Mouse (Mus musculus): ENCODE data around the gene Rptor. TPM values are rescaled to one million over a fixed set of nuclear protein-coding genes. Genes with fewer than 3 reads are reported as not detected.

The Rptor gene
- polyA plus RNA-seq, 2 experiments, result 3.7 to 5.8 TPM

DNA sequence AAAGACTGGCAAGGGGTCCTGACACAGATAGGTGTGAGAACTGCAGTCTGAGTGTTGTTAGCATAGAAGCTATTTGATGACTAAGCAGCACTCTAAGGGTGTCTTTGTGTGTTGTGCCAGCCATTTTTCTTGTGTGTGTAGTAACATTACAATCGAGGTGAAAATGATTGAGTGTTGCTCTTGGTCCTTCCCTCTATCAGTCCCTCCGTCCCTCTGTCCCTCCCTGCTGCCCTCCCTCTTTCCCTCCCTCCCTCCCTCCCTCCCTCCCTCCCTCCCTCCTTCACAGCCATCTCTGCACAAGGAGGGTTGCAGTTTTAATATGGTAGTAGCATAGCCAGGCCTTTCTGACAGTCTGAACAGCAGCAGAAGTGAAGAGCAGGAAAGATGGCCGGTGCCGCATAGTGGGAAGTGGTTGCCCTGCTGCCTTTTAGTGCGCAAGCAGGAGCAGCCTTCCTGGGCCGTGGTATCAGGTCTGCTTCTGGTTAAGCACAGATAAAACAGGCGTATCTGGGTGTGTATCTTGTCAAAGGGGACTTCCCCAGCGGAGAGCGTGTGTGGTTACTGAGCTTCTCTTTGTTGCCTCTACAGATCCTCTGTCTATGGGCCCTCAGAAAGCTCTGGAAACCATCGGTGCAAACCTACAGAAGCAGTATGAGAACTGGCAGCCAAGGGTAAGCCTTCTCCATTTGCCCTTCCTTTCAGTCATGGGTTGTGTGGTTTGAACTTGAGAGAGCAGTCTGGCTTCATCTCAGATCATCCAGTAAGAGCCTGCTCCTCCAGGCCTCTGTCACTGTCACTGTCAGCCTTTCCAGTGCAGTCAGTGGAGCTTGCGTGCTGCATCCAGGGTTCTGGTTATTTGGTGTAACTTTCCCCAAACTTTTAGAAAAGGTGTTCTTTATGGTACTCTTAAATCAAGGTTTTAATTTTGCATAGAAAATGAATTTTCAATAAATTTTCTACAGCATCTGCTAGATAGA is 68.3 kb downstream of the Rptor start:
- WGBS (ENCODE audit: insufficient replicate concordance), result 10% methylated on average over 11 of the region's 11 CpGs
- peak overlapping the region; percentile 78 for H3K27ac ChIP-seq

DNA sequence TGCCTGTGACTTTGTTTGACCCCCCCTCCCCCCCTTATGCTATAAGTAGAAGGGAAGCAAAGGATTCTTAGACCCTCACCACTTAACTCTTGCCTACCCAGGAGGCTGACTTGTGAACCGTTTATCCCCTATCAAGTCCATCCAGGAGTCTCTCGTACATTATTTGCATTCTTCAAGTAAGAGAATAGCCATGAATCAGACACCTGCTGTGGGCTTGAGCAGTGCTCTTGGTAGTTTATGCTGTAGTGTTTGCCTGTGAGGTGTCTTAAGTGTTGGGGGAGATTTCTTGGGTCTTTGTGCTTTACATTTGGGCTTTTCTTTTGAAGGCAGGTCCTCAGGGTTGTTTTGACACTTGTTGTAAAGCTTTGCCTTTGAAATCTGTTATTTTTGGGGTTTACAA is 69.3 kb downstream of the Rptor start:
- WGBS (ENCODE audit: insufficient replicate concordance), result 48% methylated on average over 2 of the region's 2 CpGs
- TF ChIP-seq EP300 (IDR thresholded peaks at IDR 0.05; ENCODE audit: low read depth), result no peak
- TF ChIP-seq CTCF (IDR thresholded peaks at IDR 0.05; ENCODE audit: low read depth), result no peak
- no peak for ATAC-seq (ENCODE audit: insufficient read depth)
- peaks cover 22 to 53% of the 10 kb centered on the region in 2 experiments for H3K4me1 ChIP-seq (replicated peaks; ENCODE audit: control insufficient read depth in 2 of 2, insufficient read depth in 2 of 2, low read length in 1 of 2)
- peak overlapping the region; percentile 59 for H3K4me2 ChIP-seq (ENCODE audit: low read depth)
- H3K9ac ChIP-seq (replicated peaks), result peak overlapping the region; percentile 44
- no peaks in the 10 kb centered on the region for H3K36me3 ChIP-seq (replicated peaks; ENCODE audit: control insufficient read depth, insufficient read depth, low read depth)
- H3K27ac ChIP-seq, result peak overlapping the region; percentile 78; the same call in 1 of the 2 replicates
- no peak for DNase-seq (ENCODE audit: low read depth in 3 of 3, low spot score in 3 of 3)
- H3K27me3 ChIP-seq (ENCODE audit: control insufficient read depth, insufficient read depth, low read length), result no peaks in the 10 kb centered on the region
- H3K9me3 ChIP-seq (ENCODE audit: control insufficient read depth, low read length), result no peaks in the 10 kb centered on the region; the same call in 1 of the 2 replicates
- peak overlapping the region; percentile 50 to 78 for H3K4me3 ChIP-seq (ENCODE audit: insufficient read depth in 1 of 2, low read depth in 2 of 2, low read length in 2 of 2)

More for the DNA sequence above, 68.3 kb downstream of the Rptor start:
- peak; percentile 62 to 78 (median 70) for DNase-seq (ENCODE audit: low read depth in 3 of 3, low spot score in 3 of 3)
- Histone ChIP-seq H3K9ac (replicated peaks) (peak overlapping the region; percentile 51), H3K4me1 (replicated peaks; ENCODE audit: control insufficient read depth in 2 of 2, insufficient read depth in 2 of 2, low read length in 1 of 2) (peaks cover 22 to 48% of the 10 kb centered on the region in 2 experiments), H3K36me3 (replicated peaks; ENCODE audit: control insufficient read depth, insufficient read depth, low read depth) (no peaks in the 10 kb centered on the region), H3K4me2 (ENCODE audit: low read depth) (peak overlapping the region; percentile 59), H3K9me3 (ENCODE audit: control insufficient read depth, low read length) (no peaks in the 10 kb centered on the region; the same call in 1 of the 2 replicates), H3K4me3 (ENCODE audit: insufficient read depth in 1 of 2, low read depth in 2 of 2, low read length in 2 of 2) (peak overlapping the region; percentile 50 to 78), H3K27me3 (ENCODE audit: control insufficient read depth, insufficient read depth, low read length) (no peaks in the 10 kb centered on the region)
- TF ChIP-seq EP300 (IDR thresholded peaks at IDR 0.05; ENCODE audit: low read depth) (peak; percentile 57), CTCF (IDR thresholded peaks at IDR 0.05; ENCODE audit: low read depth) (no peak)
- ATAC-seq (ENCODE audit: insufficient read depth), result peak; percentile 94

DNA sequence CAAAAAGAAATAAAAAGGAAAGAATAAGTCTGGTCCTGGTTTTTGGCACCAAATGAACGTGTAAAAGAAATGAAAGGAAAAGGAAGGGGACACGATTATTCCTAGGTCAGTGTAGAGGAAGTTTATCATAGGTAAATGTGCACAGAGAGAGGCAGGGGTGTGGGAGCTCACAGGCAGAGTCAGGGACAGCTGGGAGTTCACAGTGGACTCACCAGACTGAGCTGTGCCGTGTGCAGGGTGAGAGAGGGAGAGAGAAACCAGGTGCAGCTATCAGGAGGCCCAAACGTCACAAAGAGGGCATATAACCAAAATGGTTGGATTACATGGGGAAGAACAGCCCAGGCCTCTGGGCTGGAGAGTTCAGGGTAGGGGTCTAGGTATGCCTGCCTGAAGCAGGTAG is 70.1 kb downstream of the Rptor start:
- no peaks in the 10 kb centered on the region for H3K27me3 ChIP-seq (ENCODE audit: control insufficient read depth, insufficient read depth, low read length)
- DNase-seq (ENCODE audit: low read depth in 3 of 3, low spot score in 3 of 3) (no peak), ATAC-seq (ENCODE audit: insufficient read depth) (no peak)
- H3K27ac ChIP-seq, result no peak overlapping the region
- no peaks in the 10 kb centered on the region for H3K36me3 ChIP-seq (replicated peaks; ENCODE audit: control insufficient read depth, insufficient read depth, low read depth)
- H3K4me2 ChIP-seq (ENCODE audit: low read depth), result peak overlapping the region; percentile 59
- 46% methylated on average over 4 of the region's 4 CpGs for WGBS (ENCODE audit: insufficient replicate concordance)
- no peak for TF ChIP-seq EP300 (IDR thresholded peaks at IDR 0.05; ENCODE audit: low read depth)
- no peak for TF ChIP-seq CTCF (IDR thresholded peaks at IDR 0.05; ENCODE audit: low read depth)
- H3K9ac ChIP-seq (replicated peaks), result no peak overlapping the region
- H3K4me3 ChIP-seq (ENCODE audit: insufficient read depth in 1 of 2, low read depth in 2 of 2, low read length in 2 of 2), result peak overlapping the region in 1 of 2 experiments; percentile 50; a peak in 2 of 4 replicates
- H3K9me3 ChIP-seq (ENCODE audit: control insufficient read depth, low read length), result no peaks in the 10 kb centered on the region; the same call in 1 of the 2 replicates
- peaks cover 22 to 59% of the 10 kb centered on the region in 2 experiments for H3K4me1 ChIP-seq (replicated peaks; ENCODE audit: control insufficient read depth in 2 of 2, insufficient read depth in 2 of 2, low read length in 1 of 2)

DNA sequence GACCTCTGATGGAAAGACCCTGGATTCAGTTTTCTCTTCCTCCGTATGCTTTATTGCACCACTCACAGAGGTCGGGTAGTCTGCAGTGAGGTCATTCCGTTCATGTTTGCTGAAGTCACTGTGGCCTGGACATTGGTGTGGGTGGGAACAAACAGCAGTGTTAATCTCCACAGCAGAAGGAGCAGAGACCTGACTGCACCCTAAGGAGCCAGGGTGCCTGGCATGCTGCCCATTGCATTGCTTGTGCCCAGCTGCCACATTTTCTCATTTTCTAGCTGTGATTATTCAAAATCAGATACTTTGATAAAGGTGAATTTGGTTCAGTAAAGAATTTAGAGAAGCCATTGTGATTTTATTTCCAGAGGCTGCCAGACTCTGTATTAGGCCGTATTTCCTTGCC is 72.1 kb downstream of the Rptor start:
- TF ChIP-seq CTCF (IDR thresholded peaks at IDR 0.05; ENCODE audit: low read depth) (no peak), EP300 (IDR thresholded peaks at IDR 0.05; ENCODE audit: low read depth) (no peak)
- DNase-seq (ENCODE audit: low read depth in 3 of 3, low spot score in 3 of 3) (no peak), ATAC-seq (ENCODE audit: insufficient read depth) (no peak)
- peaks cover 22 to 54% of the 10 kb centered on the region in 2 experiments for H3K4me1 ChIP-seq (replicated peaks; ENCODE audit: control insufficient read depth in 2 of 2, insufficient read depth in 2 of 2, low read length in 1 of 2)
- H3K27me3 ChIP-seq (ENCODE audit: control insufficient read depth, insufficient read depth, low read length), result no peaks in the 10 kb centered on the region
- no peak overlapping the region for H3K4me3 ChIP-seq (ENCODE audit: insufficient read depth in 1 of 2, low read depth in 2 of 2, low read length in 2 of 2)
- H3K36me3 ChIP-seq (replicated peaks; ENCODE audit: control insufficient read depth, insufficient read depth, low read depth), result no peaks in the 10 kb centered on the region
- H3K9ac ChIP-seq (replicated peaks), result no peak overlapping the region
- WGBS (ENCODE audit: insufficient replicate concordance), result 67% methylated on average over 4 of the region's 4 CpGs
- H3K9me3 ChIP-seq (ENCODE audit: control insufficient read depth, low read length), result no peaks in the 10 kb centered on the region; the same call in 1 of the 2 replicates
- no peak overlapping the region for H3K27ac ChIP-seq
- H3K4me2 ChIP-seq (ENCODE audit: low read depth), result no peak overlapping the region

DNA sequence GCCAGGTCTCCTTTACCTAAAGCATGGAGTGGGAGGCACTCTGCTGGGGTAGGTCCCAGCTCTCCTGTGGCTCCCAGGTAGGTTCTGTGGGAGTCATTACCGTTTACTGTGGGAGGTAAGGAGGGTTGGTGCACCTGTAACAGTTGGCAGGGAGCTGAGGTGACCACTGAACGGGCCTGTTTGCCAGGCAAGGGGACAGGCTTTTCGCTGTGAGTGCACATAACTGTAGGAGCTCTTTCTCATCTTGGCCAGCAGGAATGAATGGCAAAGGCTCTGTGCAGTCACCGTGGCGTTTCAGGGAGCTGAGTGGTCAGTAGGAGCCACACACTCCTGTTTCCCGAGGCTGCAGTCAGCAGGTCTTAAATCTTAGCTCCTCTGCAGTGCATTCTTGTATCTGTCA is 72.8 kb downstream of the Rptor start:
- Histone ChIP-seq H3K27ac (no peak overlapping the region), H3K9me3 (ENCODE audit: control insufficient read depth, low read length) (no peaks in the 10 kb centered on the region; the same call in 1 of the 2 replicates), H3K36me3 (replicated peaks; ENCODE audit: control insufficient read depth, insufficient read depth, low read depth) (no peaks in the 10 kb centered on the region), H3K4me1 (replicated peaks; ENCODE audit: control insufficient read depth in 2 of 2, insufficient read depth in 2 of 2, low read length in 1 of 2) (peaks cover 15 to 47% of the 10 kb centered on the region in 2 experiments), H3K27me3 (ENCODE audit: control insufficient read depth, insufficient read depth, low read length) (no peaks in the 10 kb centered on the region), H3K9ac (replicated peaks) (no peak overlapping the region), H3K4me2 (ENCODE audit: low read depth) (no peak overlapping the region), H3K4me3 (ENCODE audit: insufficient read depth in 1 of 2, low read depth in 2 of 2, low read length in 2 of 2) (no peak overlapping the region)
- TF ChIP-seq CTCF (IDR thresholded peaks at IDR 0.05; ENCODE audit: low read depth) (no peak), EP300 (IDR thresholded peaks at IDR 0.05; ENCODE audit: low read depth) (no peak)
- DNase-seq (ENCODE audit: low read depth in 3 of 3, low spot score in 3 of 3) (no peak), ATAC-seq (ENCODE audit: insufficient read depth) (no peak)
- WGBS (ENCODE audit: insufficient replicate concordance), result 73% methylated on average over 6 of the region's 6 CpGs
